Mouse (Mus musculus) thymus, adult 2 months (tissue): ENCODE data around the gene Cxcl12.

Experiments
- CTCF ChIP-seq: fragments of 200-500 bp; IDR thresholded peaks from 2 replicates; pipeline ENCODE4 v1.5.1; 2012; ENCODE audit warnings: mild to moderate bottlenecking, control low read depth, low read length, moderate library complexity, borderline replicate concordance; ENCODE audit not compliant: control insufficient read depth, poor library complexity, insufficient read depth; ENCODE audit errors: extremely low read depth
- POLR2A ChIP-seq: fragments of 200-500 bp; IDR thresholded peaks from 2 replicates; pipeline ENCODE4 v1.6.1; 2012; ENCODE audit warnings: mild to moderate bottlenecking, low read length, control low read depth, moderate library complexity; ENCODE audit not compliant: control insufficient read depth, poor library complexity, insufficient read depth; ENCODE audit errors: extremely low read depth

- TF ChIP-seq CTCF (no peak), POLR2A (no peak)
Observed at GRCm38 (mm10) chr6:117202856-117203400, 34.6 kb downstream of the Cxcl12 start.
